Mouse (Mus musculus): ENCODE results near the gene Pla2g3.

Pla2g3 gene

GRCm38 (mm10) chr11:3519756-3520398 is 31.8 kb downstream of the Pla2g3 start:
- DNase-seq (ENCODE audit: low spot score in 2 of 2): no peak

GRCm38 (mm10) chr11:3520919-3521318 is 32.8 kb downstream of the Pla2g3 start:
- DNase-seq (ENCODE audit: low spot score in 2 of 2): no peak

- DNase-seq (ENCODE audit: low spot score in 2 of 2): no peak
These were observed 33.5 kb downstream of the Pla2g3 start for GRCm38 (mm10) chr11:3521339-3522224.

- no peak for DNase-seq (ENCODE audit: low spot score in 2 of 2)
These were observed 34.4 kb downstream of the Pla2g3 start for GRCm38 (mm10) chr11:3522285-3523000.

GRCm38 (mm10) chr11:3523840-3524582 is 35.9 kb downstream of the Pla2g3 start:
- DNase-seq (ENCODE audit: low spot score in 2 of 2): no peak

GRCm38 (mm10) chr11:3525560-3525959 is 37.5 kb downstream of the Pla2g3 start:
- no peak for DNase-seq (ENCODE audit: low spot score in 2 of 2)

- no peak for DNase-seq (ENCODE audit: low spot score in 2 of 2)
These were observed 38.1 kb downstream of the Pla2g3 start for GRCm38 (mm10) chr11:3526207-3526606.

GRCm38 (mm10) chr11:3526979-3527738 is 39.1 kb downstream of the Pla2g3 start:
- peak in 1 of 2 experiments; percentile 58 for DNase-seq (ENCODE audit: low spot score in 2 of 2)

- no peak for DNase-seq (ENCODE audit: low spot score in 2 of 2)
These were observed 39.7 kb downstream of the Pla2g3 start for GRCm38 (mm10) chr11:3527766-3528165.

- no peak for DNase-seq (ENCODE audit: low spot score in 2 of 2)
These were observed 40.1 kb downstream of the Pla2g3 start for GRCm38 (mm10) chr11:3528208-3528607.

- DNase-seq (ENCODE audit: low spot score in 2 of 2): no peak
These were observed 41.6 kb downstream of the Pla2g3 start for GRCm38 (mm10) chr11:3529476-3530252.

- DNase-seq (ENCODE audit: low spot score in 2 of 2): no peak
These were observed 42.6 kb downstream of the Pla2g3 start for GRCm38 (mm10) chr11:3530731-3531130.

GRCm38 (mm10) chr11:3531634-3532033 is 43.5 kb downstream of the Pla2g3 start:
- DNase-seq (ENCODE audit: low spot score in 2 of 2): no peak

GRCm38 (mm10) chr11:3532101-3532931 is 44.2 kb downstream of the Pla2g3 start:
- no peak for DNase-seq (ENCODE audit: low spot score in 2 of 2)

- DNase-seq (ENCODE audit: low spot score in 2 of 2): no peak
These were observed 45.4 kb downstream of the Pla2g3 start for GRCm38 (mm10) chr11:3533406-3533932.

- DNase-seq (ENCODE audit: low spot score in 2 of 2): no peak
These were observed 46.9 kb downstream of the Pla2g3 start for GRCm38 (mm10) chr11:3534956-3535355.

GRCm38 (mm10) chr11:3535406-3535986 is 47.4 kb downstream of the Pla2g3 start:
- DNase-seq (ENCODE audit: low spot score in 2 of 2): peak; percentile 90 to 96

- DNase-seq (ENCODE audit: low spot score in 2 of 2): no peak
These were observed 48.0 kb downstream of the Pla2g3 start for GRCm38 (mm10) chr11:3536082-3536481.

Measured in spleen, postnatal 4 days (tissue).